Comparison of ENCODE assay signal across 1 mouse cellular context in the genomic region with DNA sequence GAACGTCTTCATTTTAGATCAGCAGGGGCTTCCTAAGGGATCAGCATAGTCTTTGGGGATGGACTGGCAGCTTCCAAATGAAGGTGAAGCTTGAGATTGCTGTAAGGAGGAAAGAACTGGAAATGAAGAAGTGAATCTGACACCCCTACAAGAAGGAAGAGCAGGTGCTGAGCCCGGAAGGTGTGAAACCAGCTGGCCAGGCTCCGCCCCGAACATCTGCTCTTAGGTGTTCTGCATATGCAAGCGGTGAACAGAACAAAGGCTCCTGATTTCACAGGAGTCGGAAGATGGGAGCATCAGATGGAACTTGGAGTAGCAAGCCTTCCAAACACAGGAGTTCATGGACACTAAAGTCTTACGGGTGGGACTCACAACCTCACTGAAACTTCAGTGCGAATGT.
TF ChIP-seq lines count a peak whose summit lies in the region.

No protein-coding gene starts in this region.

TF ChIP-seq in CH12.LX, 34 proteins besides CTCF, POLR2A, EP300 and RAD21:
- TF ChIP-seq NRF1 (IDR thresholded peaks at IDR 0.05; ENCODE audit: low read depth, low read length) (no peak), ZMIZ1 (IDR thresholded peaks at IDR 0.05; ENCODE audit: low read depth, low read length) (no peak), KAT2A (IDR thresholded peaks at IDR 0.05; ENCODE audit: insufficient replicate concordance, low read length) (no peak), MXI1 (IDR thresholded peaks at IDR 0.05; ENCODE audit: low read depth, low read length) (no peak), GABPA (IDR thresholded peaks at IDR 0.05; ENCODE audit: insufficient replicate concordance, low read depth, low read length) (no peak), ETS1 (conservative IDR thresholded peaks at IDR 0.05; ENCODE audit: low read depth, low read length) (peak; percentile 43), ZC3H11A (IDR thresholded peaks at IDR 0.05; ENCODE audit: low read depth, low read length) (no peak), SMC3 (IDR thresholded peaks at IDR 0.05; ENCODE audit: low read depth, low read length) (no peak), SIN3A (IDR thresholded peaks at IDR 0.05; ENCODE audit: low read length) (peak; percentile 43; the same call in 1 of the 2 replicates), TCF12 (IDR thresholded peaks at IDR 0.05; ENCODE audit: low read depth, low read length) (peak; percentile 93), MAFK (IDR thresholded peaks at IDR 0.05; ENCODE audit: insufficient replicate concordance, low read length) (no peak), HCFC1 (IDR thresholded peaks at IDR 0.05; ENCODE audit: low read depth, low read length) (no peak), JUN (IDR thresholded peaks at IDR 0.05; ENCODE audit: insufficient read depth, low read depth, low read length) (no peak), POLR2AphosphoS2 (IDR thresholded peaks at IDR 0.05; ENCODE audit: low read depth, low read length) (no peak), ZNF384 (IDR thresholded peaks at IDR 0.05; ENCODE audit: low read depth, low read length) (no peak), USF1 (IDR thresholded peaks at IDR 0.05; ENCODE audit: low read depth, low read length) (no peak), JUND (conservative IDR thresholded peaks at IDR 0.05; ENCODE audit: low read depth, low read length) (no peak), USF2 (conservative IDR thresholded peaks at IDR 0.05; ENCODE audit: low read depth, low read length) (no peak), E2F4 (IDR thresholded peaks at IDR 0.05; ENCODE audit: insufficient replicate concordance, low read depth, low read length) (no peak), CHD2 (IDR thresholded peaks at IDR 0.05; ENCODE audit: low read length) (no peak), UBTF (IDR thresholded peaks at IDR 0.05; ENCODE audit: low read depth, low read length) (no peak), MEF2A (IDR thresholded peaks at IDR 0.05; ENCODE audit: borderline replicate concordance, low read depth, low read length) (no peak), PAX5 (IDR thresholded peaks at IDR 0.05; ENCODE audit: low read length) (no peak), ZKSCAN1 (IDR thresholded peaks at IDR 0.05; ENCODE audit: borderline replicate concordance, low read depth, low read length) (no peak), BHLHE40 (IDR thresholded peaks at IDR 0.05; ENCODE audit: low read depth, low read length) (no peak), TBP (conservative IDR thresholded peaks at IDR 0.05; ENCODE audit: low read depth, low read length) (no peak), RCOR1 (conservative IDR thresholded peaks at IDR 0.05; ENCODE audit: low read depth, low read length) (no peak), CHD1 (IDR thresholded peaks at IDR 0.05; ENCODE audit: low read depth, low read length) (no peak), MAX (IDR thresholded peaks at IDR 0.05; ENCODE audit: low read length) (no peak), MYC (IDR thresholded peaks at IDR 0.05; ENCODE audit: low read depth, low read length) (0 out of 2 replicates have a peak, but pooled peaks have one; percentile 6), IRF4 (IDR thresholded peaks at IDR 0.05; ENCODE audit: low read depth, low read length) (no peak), MAZ (IDR thresholded peaks at IDR 0.05; ENCODE audit: low read depth, low read length) (no peak), ELF1 (IDR thresholded peaks at IDR 0.05; ENCODE audit: low read depth, low read length) (peak; percentile 40; the same call in 1 of the 2 replicates), NELFE (IDR thresholded peaks at IDR 0.05; ENCODE audit: low read depth, low read length) (no peak)
